Comparison of ENCODE assay signal across 23 mouse cellular contexts in the genomic region with DNA sequence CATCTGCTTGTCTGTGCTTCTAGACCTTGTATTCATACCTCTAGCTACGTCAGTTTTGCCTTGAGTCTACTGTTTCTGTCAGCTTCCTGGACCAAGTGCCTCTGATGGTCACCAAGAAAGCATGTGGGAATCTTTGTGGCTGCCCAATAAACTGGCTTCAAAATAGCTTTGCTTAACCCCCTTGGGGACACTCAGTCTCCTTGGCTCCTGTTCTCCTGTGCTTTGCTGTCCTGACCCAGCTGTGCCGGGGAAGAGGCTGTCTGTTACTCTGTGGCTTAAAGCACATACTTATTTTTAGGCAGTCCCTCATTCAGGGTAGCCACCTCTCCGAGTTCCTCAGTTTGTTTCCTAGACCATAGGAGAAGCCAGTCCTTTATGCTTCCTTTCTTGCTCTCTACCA.
DNase-seq lines count a peak whose midpoint lies in the region; TF ChIP-seq lines count a peak whose summit lies in the region.
"Had no signal": no experiment of that assay in that cellular context is flagged by ENCODE, and none has a peak within 500 bp of the region (broad histone marks: within the 10 kb centered on the region; RNA-seq: fewer than 3 reads in every experiment).

No protein-coding gene starts in this region.

- H3K4me1 ChIP-seq in heart, embryonic 10.5 days, result peaks cover 11% of the 10 kb centered on the region
- H3K4me1 ChIP-seq: midbrain, embryonic 15.5 days had no signal

- DNase-seq in gastrocnemius, adult 18-20 months (ENCODE audit: low spot score), result peak; percentile 48
- no peak for DNase-seq in gastrocnemius, postnatal 10 days
- peak; percentile 35 for DNase-seq in heart, adult 8-10 months (ENCODE audit: low spot score)
- no peak for DNase-seq in heart, embryonic 10.5 days (ENCODE audit: low spot score)
- DNase-seq in thymus, postnatal 10 days (ENCODE audit: low spot score in 2 of 2), result no peak
- no peak for DNase-seq in right cerebral cortex, postnatal 10 days (ENCODE audit: low spot score in 2 of 2)
- DNase-seq: adrenal gland, postnatal 36 days; cerebellum, adult 18-20 months; cerebellum, postnatal 10 days; gastrocnemius, postnatal 36 days; kidney, adult 11 months; kidney, postnatal 14 days; layer of hippocampus, adult 9-11 months; liver; lung, adult 2 months; thymus, postnatal 14 days had no signal

- H3K27ac ChIP-seq in heart, embryonic 10.5 days, result no peak overlapping the region
- H3K27ac ChIP-seq: hindbrain, embryonic 14.5 days; liver, embryonic 14.5 days; midbrain, embryonic 10.5 days; midbrain, embryonic 15.5 days had no signal

- 76% methylated on average over 3 of the region's 3 CpGs for WGBS in heart, embryonic 10.5 days

- H3K36me3 ChIP-seq in heart, embryonic 10.5 days, result no peaks in the 10 kb centered on the region
- no peaks in the 10 kb centered on the region for H3K36me3 ChIP-seq in myocyte (ENCODE audit: control insufficient read depth, insufficient read depth)
- H3K36me3 ChIP-seq: heart, embryonic 12.5 days; midbrain, embryonic 10.5 days; midbrain, embryonic 15.5 days had no signal

- no peak overlapping the region for H3K4me3 ChIP-seq in heart, embryonic 10.5 days
- no peak overlapping the region for H3K4me3 ChIP-seq in myocyte
- H3K4me3 ChIP-seq: erythroblast, embryonic 14.5 days; heart, embryonic 12.5 days; midbrain, embryonic 10.5 days; midbrain, embryonic 15.5 days had no signal

- peak overlapping the region; percentile 41 for H3K4me2 ChIP-seq in myocyte (ENCODE audit: low read depth)
- H3K4me2 ChIP-seq: heart, embryonic 12.5 days; hindbrain, embryonic 14.5 days; midbrain, embryonic 15.5 days had no signal

- H3K9me3 ChIP-seq in heart, embryonic 10.5 days, result no peaks in the 10 kb centered on the region
- H3K9me3 ChIP-seq: midbrain, embryonic 15.5 days had no signal

- H3ac ChIP-seq in myocyte (ENCODE audit: control insufficient read depth, insufficient read length), result no peak overlapping the region

- TF ChIP-seq POLR2A in myocyte (IDR thresholded peaks at IDR 0.05; ENCODE audit: insufficient read length, low read depth), result no peak

- H3K27me3 ChIP-seq in heart, embryonic 10.5 days (ENCODE audit: insufficient read depth, poor library complexity, severe bottlenecking), result no peaks in the 10 kb centered on the region
- no peaks in the 10 kb centered on the region for H3K27me3 ChIP-seq in myocyte (ENCODE audit: control insufficient read depth, insufficient read depth, insufficient read length)
- H3K27me3 ChIP-seq: heart, embryonic 12.5 days; midbrain, embryonic 15.5 days had no signal

- no peaks in the 10 kb centered on the region for H3K79me2 ChIP-seq in myocyte (ENCODE audit: control insufficient read depth, insufficient read depth)

TF ChIP-seq in myocyte, 11 proteins besides CTCF, POLR2A, EP300 and RAD21:
- no peak for TF ChIP-seq TCF3 (IDR thresholded peaks at IDR 0.05; ENCODE audit: insufficient read length, low read depth)
- peak in 2 of 3 experiments; percentile 24 to 63 for TF ChIP-seq MYOG (IDR thresholded peaks at IDR 0.05; ENCODE audit: control insufficient read depth in 1 of 3, insufficient read depth in 1 of 3, insufficient read length in 2 of 3, low read depth in 2 of 3)
- TF ChIP-seq SRF (IDR thresholded peaks at IDR 0.05; ENCODE audit: control insufficient read depth, insufficient read length, low read depth), result no peak
- TF ChIP-seq POLR2AphosphoS2 (IDR thresholded peaks at IDR 0.05; ENCODE audit: insufficient read length, low read depth), result no peak
- no peak for TF ChIP-seq E2F4 (IDR thresholded peaks at IDR 0.05; ENCODE audit: insufficient read depth)
- TF ChIP-seq MYOD1 (IDR thresholded peaks at IDR 0.05; ENCODE audit: control insufficient read depth in 1 of 3, insufficient read length in 2 of 3, low read depth in 2 of 3), result peak; percentile 59 to 86 (median 72)
- TF ChIP-seq TCF12 (IDR thresholded peaks at IDR 0.05; ENCODE audit: insufficient read depth, poor library complexity, severe bottlenecking), result no peak

Comparison
In these comparisons a context has a peak if more than half of its experiments do, and no peak if none do; other contexts are left out.
1. DNase-seq: peak in gastrocnemius, adult 18-20 months (single experiment) and heart, adult 8-10 months (single experiment); none in gastrocnemius, postnatal 10 days (single experiment), heart, embryonic 10.5 days (single experiment), thymus, postnatal 10 days (0 of 2) and right cerebral cortex, postnatal 10 days (0 of 2).